Mouse (Mus musculus) erythroblast, embryonic 14.5 days (primary cell): ENCODE data around the gene Fbxl17.

Experiments used
- GATA1 ChIP-seq: IDR thresholded peaks from 2 replicates; pipeline ENCODE4 v1.6.1; 2012; ENCODE audit warnings: low read length, inconsistent platforms, mixed read lengths
- TAL1 ChIP-seq: IDR thresholded peaks from 3 replicates; pipeline ENCODE4 v1.6.1; 2012; ENCODE audit warnings: low read length, inconsistent platforms, mixed read lengths

DNA sequence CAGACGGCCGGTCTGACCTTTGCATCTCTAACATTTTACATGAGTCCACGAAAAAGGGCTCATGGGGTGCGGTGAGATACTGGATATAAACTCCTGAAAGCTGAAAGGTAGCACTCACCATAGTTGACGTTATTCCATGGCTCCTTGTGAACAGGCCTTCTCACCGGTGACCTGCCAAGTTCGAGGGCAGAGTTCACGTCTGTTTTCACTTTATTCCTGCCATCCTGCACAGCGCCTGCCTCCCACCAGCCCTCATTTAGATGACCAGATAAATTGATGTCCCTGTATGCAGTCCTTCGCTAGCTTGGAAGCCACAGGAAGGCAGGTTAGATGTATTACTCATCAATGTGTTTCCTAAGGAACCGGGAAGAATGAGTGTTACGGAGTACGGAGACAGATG lies 454.5 kb downstream of the Fbxl17 start:
- TF ChIP-seq TAL1 (no peak), GATA1 (no peak)
